Mouse (Mus musculus) megakaryocyte, embryonic 14.5 days (primary cell): Measurements from ENCODE around the gene Rpl11. TPM values are rescaled to one million over a fixed set of nuclear protein-coding genes. Genes with fewer than 3 reads are reported as not detected.
"Not testable (repeated sequence)": the region's sequence is repeated elsewhere in the genome, so short reads cannot be mapped to it uniquely, and the experiment has no call there.

Source experiments
- H3K27me3 ChIP-seq: replicated peaks from 2 replicates; pipeline ENCODE3; 2012; ENCODE audit warnings: inconsistent platforms
- H3K36me3 ChIP-seq: replicated peaks from 2 replicates; pipeline ENCODE3; 2012; ENCODE audit warnings: low read length, inconsistent platforms, mixed read lengths
- H3K4me1 ChIP-seq: 2 replicates; pipeline ENCODE4 v1.6.1; 2012; ENCODE audit warnings: inconsistent platforms
- H3K4me3 ChIP-seq: replicated peaks from 2 replicates; pipeline ENCODE3; 2012; ENCODE audit warnings: moderate library complexity, mild to moderate bottlenecking, inconsistent platforms
- H3K9me3 ChIP-seq: 2 replicates; pipeline ENCODE4 v1.6.1; 2012; ENCODE audit warnings: inconsistent platforms
- FLI1 ChIP-seq: IDR thresholded peaks from 2 replicates; pipeline ENCODE4 v1.6.1; 2012; ENCODE audit warnings: low read length, inconsistent platforms, mixed read lengths
- GATA1 ChIP-seq: IDR thresholded peaks from 3 replicates; pipeline ENCODE4 v1.6.1; 2012; ENCODE audit warnings: mixed read lengths, low read length, inconsistent platforms, borderline replicate concordance
- polyA plus RNA-seq: library from polyadenylated mRNA; stranded (reverse); fragments of >175 nt; gene quantifications from 2 replicates; pipeline ENCODE4 v1.2.3, GENCODE M21; 2012; ENCODE audit warnings: low replicate concordance; ENCODE audit not compliant: insufficient read depth

The Rpl11 gene
- polyA plus RNA-seq, 1 experiment: 1,524 TPM

- peaks cover 52% of the 10 kb centered on the region for H3K4me1 ChIP-seq
- H3K9me3 ChIP-seq: no peaks in the 10 kb centered on the region
- H3K4me3 ChIP-seq: no peak overlapping the region
- TF ChIP-seq GATA1 (no peak), FLI1 (no peak)
- H3K27me3 ChIP-seq: no peaks in the 10 kb centered on the region
- H3K36me3 ChIP-seq: peaks cover 71% of the 10 kb centered on the region
These were observed 71.6 kb downstream of the Rpl11 start for GRCm38 (mm10) chr4:135981524-135982063.

- not testable (repeated sequence) for H3K27me3 ChIP-seq, H3K4me3 ChIP-seq, H3K9me3 ChIP-seq
- Histone ChIP-seq H3K4me1 (peaks cover 51% of the 10 kb centered on the region), H3K36me3 (peaks cover 79% of the 10 kb centered on the region)
These were observed 73.0 kb downstream of the Rpl11 start for GRCm38 (mm10) chr4:135980223-135980622.

Other genes with a start within 250 kb of the Rpl11 start
- 81.0 and 110 TPM in 2 replicates for gene Srsf10, start 197.7 kb downstream of the Rpl11 start, polyA plus RNA-seq
- gene Pnrc2, start 179.6 kb downstream of the Rpl11 start, polyA plus RNA-seq: 6.2 TPM in 1 of 2 replicates, not detected in the other
- 1.3 and 4.9 TPM in 2 replicates for gene Cnr2, start 158.0 kb downstream of the Rpl11 start, polyA plus RNA-seq
- 19.9 and 22.2 TPM in 2 replicates for gene Fuca1, start 132.7 kb downstream of the Rpl11 start, polyA plus RNA-seq
- gene Hmgcl, start 107.0 kb downstream of the Rpl11 start, polyA plus RNA-seq: 27.0 and 31.8 TPM in 2 replicates
- gene Gale, start 89.7 kb downstream of the Rpl11 start, polyA plus RNA-seq: 71.2 and 91.8 TPM in 2 replicates
- 295 and 453 TPM in 2 replicates for gene Lypla2, start 80.8 kb downstream of the Rpl11 start, polyA plus RNA-seq
- gene Pithd1, start 66.2 kb downstream of the Rpl11 start, polyA plus RNA-seq: 41.3 and 62.6 TPM in 2 replicates
- gene Eloa, start 31.7 kb downstream of the Rpl11 start, polyA plus RNA-seq: 3.7 and 4.5 TPM in 2 replicates
- gene Id3, start 90.1 kb upstream of the Rpl11 start, polyA plus RNA-seq: 13.8 TPM in 1 of 2 replicates, not detected in the other
- gene E2f2, start 119.0 kb upstream of the Rpl11 start, polyA plus RNA-seq: 10.5 and 25.7 TPM in 2 replicates
- gene Asap3, start 152.9 kb upstream of the Rpl11 start, polyA plus RNA-seq: not detected in 2 replicates
- not detected in 2 replicates for gene Tcea3, start 194.3 kb upstream of the Rpl11 start, polyA plus RNA-seq
- 1.9 and 3.7 TPM in 2 replicates for gene Zfp46, start 231.3 kb upstream of the Rpl11 start, polyA plus RNA-seq